Mouse (Mus musculus): Measurements from ENCODE around the gene Hpse2.
"Not testable (repeated sequence)": the region's sequence is repeated elsewhere in the genome, so short reads cannot be mapped to it uniquely, and the experiment has no call there.

DNA sequence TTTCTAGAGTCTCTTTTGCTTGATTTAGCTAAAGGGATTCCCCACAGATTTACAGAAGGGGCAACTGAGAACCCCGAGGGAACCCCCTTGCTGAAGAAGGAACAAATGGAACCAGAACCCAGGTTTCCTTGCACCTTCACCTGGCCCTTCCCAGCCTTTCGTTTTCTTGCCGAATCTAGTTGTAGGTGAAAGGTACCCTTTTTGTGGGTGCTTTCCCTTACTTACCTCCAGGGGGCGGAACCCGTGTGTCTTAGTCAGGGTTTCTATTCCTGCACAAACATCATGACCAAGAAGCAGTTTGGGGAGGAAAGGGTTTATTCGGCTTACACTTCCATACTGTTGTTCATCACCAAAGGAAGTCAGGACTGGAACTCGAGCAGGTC, 608.0 kb downstream of the Hpse2 start:
- TF ChIP-seq GATA1, TAL1 (IDR thresholded peaks at IDR 0.05; ENCODE audit: low read length): not testable (repeated sequence)
